Mouse (Mus musculus): ENCODE results near the gene Draxin.

The Draxin gene

GRCm38 (mm10) chr4:148114758-148115391, 15.6 kb downstream of the Draxin start:
- DNase-seq (ENCODE audit: low spot score in 2 of 2): peak; percentile 78 to 92

- DNase-seq (ENCODE audit: low spot score in 2 of 2): no peak
Measured at GRCm38 (mm10) chr4:148112519-148112918, 18.0 kb downstream of the Draxin start.

GRCm38 (mm10) chr4:148109215-148109614, 21.3 kb downstream of the Draxin start:
- DNase-seq (ENCODE audit: low spot score in 2 of 2): no peak

GRCm38 (mm10) chr4:148108565-148109100, 21.9 kb downstream of the Draxin start:
- no peak for DNase-seq (ENCODE audit: low spot score in 2 of 2)

- DNase-seq (ENCODE audit: low spot score in 2 of 2): no peak
Measured at GRCm38 (mm10) chr4:148107621-148108291, 22.7 kb downstream of the Draxin start.

- DNase-seq (ENCODE audit: low spot score in 2 of 2): no peak
Measured at GRCm38 (mm10) chr4:148104146-148104545, 26.4 kb downstream of the Draxin start.

- peak; percentile 79 to 82 for DNase-seq (ENCODE audit: low spot score in 2 of 2)
Measured at GRCm38 (mm10) chr4:148101801-148102527, 28.5 kb downstream of the Draxin start.

- no peak for DNase-seq (ENCODE audit: low spot score in 2 of 2)
Measured at GRCm38 (mm10) chr4:148098666-148099065, 31.8 kb downstream of the Draxin start.

GRCm38 (mm10) chr4:148097936-148098335, 32.6 kb downstream of the Draxin start:
- DNase-seq (ENCODE audit: low spot score in 2 of 2): no peak

GRCm38 (mm10) chr4:148095081-148095480, 35.4 kb downstream of the Draxin start:
- DNase-seq (ENCODE audit: low spot score in 2 of 2): no peak

- no peak for DNase-seq (ENCODE audit: low spot score in 2 of 2)
Measured at GRCm38 (mm10) chr4:148094161-148094560, 36.3 kb downstream of the Draxin start.

- DNase-seq (ENCODE audit: low spot score in 2 of 2): no peak
Measured at GRCm38 (mm10) chr4:148092551-148093271, 37.8 kb downstream of the Draxin start.

GRCm38 (mm10) chr4:148091181-148091580, 39.3 kb downstream of the Draxin start:
- DNase-seq (ENCODE audit: low spot score in 2 of 2): no peak

- no peak for DNase-seq (ENCODE audit: low spot score in 2 of 2)
Measured at GRCm38 (mm10) chr4:148089166-148089565, 41.3 kb downstream of the Draxin start.

GRCm38 (mm10) chr4:148087907-148088527, 42.5 kb downstream of the Draxin start, which contains the start of gene Agtrap:
Gene Agtrap, minus strand, starts transcription at chr4:148088031.
- peak; percentile 94 to 96 for DNase-seq (ENCODE audit: low spot score in 2 of 2)

- no peak for DNase-seq (ENCODE audit: low spot score in 2 of 2)
Measured at GRCm38 (mm10) chr4:148087091-148087906, 43.2 kb downstream of the Draxin start.

- DNase-seq (ENCODE audit: low spot score in 2 of 2): no peak
Measured at GRCm38 (mm10) chr4:148085907-148086305, 44.6 kb downstream of the Draxin start.

- DNase-seq (ENCODE audit: low spot score in 2 of 2): no peak
Measured at GRCm38 (mm10) chr4:148085131-148085906, 45.2 kb downstream of the Draxin start.

- DNase-seq (ENCODE audit: low spot score in 2 of 2): no peak
Measured at GRCm38 (mm10) chr4:148084261-148084714, 46.2 kb downstream of the Draxin start.

All from right cerebral cortex, adult 2 months (tissue).